Mouse (Mus musculus): Measurements from ENCODE around the gene Tns1.

Gene Tns1

GRCm38 (mm10) chr1:74091138-74091537 is 33.1 kb downstream of the Tns1 start:
- no peak for DNase-seq (ENCODE audit: low spot score in 2 of 2)

- no peak for DNase-seq (ENCODE audit: low spot score in 2 of 2)
Observed at GRCm38 (mm10) chr1:74090329-74090728, 33.9 kb downstream of the Tns1 start.

- DNase-seq (ENCODE audit: low spot score in 2 of 2), result peak; percentile 67 to 75
Observed at GRCm38 (mm10) chr1:74088569-74088968, 35.7 kb downstream of the Tns1 start.

GRCm38 (mm10) chr1:74085566-74085965 is 38.7 kb downstream of the Tns1 start:
- DNase-seq (ENCODE audit: low spot score in 2 of 2), result no peak

- no peak for DNase-seq (ENCODE audit: low spot score in 2 of 2)
Observed at GRCm38 (mm10) chr1:74084752-74085151, 39.5 kb downstream of the Tns1 start.

GRCm38 (mm10) chr1:74084065-74084705 is 40.1 kb downstream of the Tns1 start:
- DNase-seq (ENCODE audit: low spot score in 2 of 2), result peak; percentile 79 to 81

- DNase-seq (ENCODE audit: low spot score in 2 of 2), result peak; percentile 39 to 57
Observed at GRCm38 (mm10) chr1:74082841-74083463, 41.3 kb downstream of the Tns1 start.

- DNase-seq (ENCODE audit: low spot score in 2 of 2), result no peak
Observed at GRCm38 (mm10) chr1:74081573-74081989, 42.7 kb downstream of the Tns1 start.

- peak; percentile 82 to 88 for DNase-seq (ENCODE audit: low spot score in 2 of 2)
Observed at GRCm38 (mm10) chr1:74077353-74077752, 46.9 kb downstream of the Tns1 start.

GRCm38 (mm10) chr1:74076230-74076629 is 48.0 kb downstream of the Tns1 start:
- DNase-seq (ENCODE audit: low spot score in 2 of 2), result no peak

GRCm38 (mm10) chr1:74074693-74075485 is 49.4 kb downstream of the Tns1 start:
- peak; percentile 68 to 82 for DNase-seq (ENCODE audit: low spot score in 2 of 2)

GRCm38 (mm10) chr1:74073791-74074190 is 50.5 kb downstream of the Tns1 start:
- DNase-seq (ENCODE audit: low spot score in 2 of 2), result no peak

- no peak for DNase-seq (ENCODE audit: low spot score in 2 of 2)
Observed at GRCm38 (mm10) chr1:74070745-74071144, 53.5 kb downstream of the Tns1 start.

- DNase-seq (ENCODE audit: low spot score in 2 of 2), result no peak
Observed at GRCm38 (mm10) chr1:74070001-74070551, 54.2 kb downstream of the Tns1 start.

- DNase-seq (ENCODE audit: low spot score in 2 of 2), result peak; percentile 64 to 71
Observed at GRCm38 (mm10) chr1:74069085-74069835, 55.0 kb downstream of the Tns1 start.

GRCm38 (mm10) chr1:74068366-74069084 is 55.7 kb downstream of the Tns1 start:
- peak in 1 of 2 experiments; percentile 47 for DNase-seq (ENCODE audit: low spot score in 2 of 2)

- no peak for DNase-seq (ENCODE audit: low spot score in 2 of 2)
Observed at GRCm38 (mm10) chr1:74067866-74068265, 56.4 kb downstream of the Tns1 start.

- no peak for DNase-seq (ENCODE audit: low spot score in 2 of 2)
Observed at GRCm38 (mm10) chr1:74066576-74066975, 57.7 kb downstream of the Tns1 start.

GRCm38 (mm10) chr1:74066061-74066460 is 58.2 kb downstream of the Tns1 start:
- DNase-seq (ENCODE audit: low spot score in 2 of 2), result peak; percentile 73 to 77

GRCm38 (mm10) chr1:74060046-74060445 is 64.2 kb downstream of the Tns1 start:
- no peak for DNase-seq (ENCODE audit: low spot score in 2 of 2)

GRCm38 (mm10) chr1:74059552-74059951 is 64.7 kb downstream of the Tns1 start:
- no peak for DNase-seq (ENCODE audit: low spot score in 2 of 2)

Data from heart, adult 9 months (tissue).